Mouse (Mus musculus) neural tube, embryonic 13.5 days (tissue): ENCODE results near the gene Rev1. TPM values are rescaled to one million over a fixed set of nuclear protein-coding genes. Genes with fewer than 3 reads are reported as not detected.
A peak's percentile ranks its signal among the peaks of the same experiment; 100 is the strongest.

Experiments used
- ATAC-seq: fragments of 200-750 bp; cut with Nextera tagmentation; 2 replicates; pipeline ENCODE4 v1.8.0; 2017; ENCODE audit warnings: low read depth, mild to moderate bottlenecking, moderate TSS enrichment, moderate library complexity
- H3K27ac ChIP-seq: fragments of 300-500 bp; sonication (generic); replicated peaks from 2 replicates; pipeline ENCODE4 v1.5.1; 2015; ENCODE audit warnings: moderate library complexity, mild to moderate bottlenecking, inconsistent platforms
- H3K27me3 ChIP-seq: fragments of 300-500 bp; sonication (generic); 2 replicates; pipeline ENCODE4 v1.6.1; 2015; ENCODE audit warnings: mild to moderate bottlenecking, inconsistent platforms
- H3K36me3 ChIP-seq: fragments of 300-500 bp; sonication (generic); 2 replicates; pipeline ENCODE4 v1.6.1; 2015; ENCODE audit warnings: mild to moderate bottlenecking, inconsistent platforms
- H3K4me1 ChIP-seq: fragments of 300-500 bp; sonication (generic); replicated peaks from 2 replicates; pipeline ENCODE4 v1.6.1; 2015; ENCODE audit warnings: inconsistent platforms
- H3K4me2 ChIP-seq: fragments of 300-500 bp; sonication (generic); 2 replicates; pipeline ENCODE4 v1.6.1; 2015; ENCODE audit warnings: inconsistent platforms, mild to moderate bottlenecking, moderate library complexity
- H3K4me3 ChIP-seq: fragments of 300-500 bp; sonication (generic); 2 replicates; pipeline ENCODE4 v1.5.1; 2015; ENCODE audit warnings: mild to moderate bottlenecking, inconsistent platforms
- H3K9ac ChIP-seq: fragments of 300-500 bp; sonication (generic); 2 replicates; pipeline ENCODE4 v1.6.1; 2015; ENCODE audit warnings: moderate library complexity, mild to moderate bottlenecking, inconsistent platforms
- H3K9me3 ChIP-seq: fragments of 300-500 bp; sonication (generic); 2 replicates; pipeline ENCODE4 v1.6.1; 2016; ENCODE audit warnings: inconsistent platforms
- WGBS: fragments of 180-500 bp; shearing (Covaris S2); methylation state at CpG from one replicate; pipeline ENCODE4 v1.1.7; 2015; 5-methylcytosine and 5-hydroxymethylcytosine counted together
- polyA plus RNA-seq: library from polyadenylated mRNA; unstranded; fragments of >200 nt; fragmentation: Nextera tagmentation; extraction: Ambion mirVana; gene quantifications from 2 replicates; pipeline ENCODE4 v1.2.1, GENCODE M21; 2015

Rev1 gene
- polyA plus RNA-seq: 33.7 and 46.4 TPM in 2 replicates

GRCm38 (mm10) chr1:38129501-38130267 is at the start of gene Rev1:
Rev1 (minus strand) TSS chr1:38129801.
- Histone ChIP-seq H3K27me3 (no peaks in the 10 kb centered on the region), H3K9ac (peak within 1 kb of the TSS; percentile 92), H3K9me3 (no peaks in the 10 kb centered on the region), H3K27ac (peak within 1 kb of the TSS; percentile 97), H3K4me1 (peaks cover 34% of the 10 kb centered on the region), H3K36me3 (no peaks in the 10 kb centered on the region), H3K4me3 (peak within 1 kb of the TSS; percentile 88), H3K4me2 (peak within 1 kb of the TSS; percentile 73)
- under 1% methylated on average over 89 of the region's 122 CpGs for WGBS
- peak; percentile 94 for ATAC-seq

- no peaks in the 10 kb centered on the region for H3K27me3 ChIP-seq
- no peak overlapping the region for H3K27ac ChIP-seq
- peaks cover 50% of the 10 kb centered on the region for H3K36me3 ChIP-seq
- WGBS: 91% methylated on average over 8 of the region's 8 CpGs
- H3K9ac ChIP-seq: no peak overlapping the region
- H3K4me1 ChIP-seq: peaks cover 4% of the 10 kb centered on the region; the same call in 1 of the 2 replicates
- H3K9me3 ChIP-seq: no peaks in the 10 kb centered on the region
- H3K4me2 ChIP-seq: no peak overlapping the region
- no peak for ATAC-seq
- H3K4me3 ChIP-seq: no peak overlapping the region
These were observed 49.3 kb upstream of the Rev1 start for GRCm38 (mm10) chr1:38178929-38179328.

- H3K27ac ChIP-seq: no peak overlapping the region
- H3K4me3 ChIP-seq: no peak overlapping the region
- no peaks in the 10 kb centered on the region; the same call in 1 of the 2 replicates for H3K4me1 ChIP-seq
- no peaks in the 10 kb centered on the region for H3K27me3 ChIP-seq
- H3K9me3 ChIP-seq: no peaks in the 10 kb centered on the region
- H3K36me3 ChIP-seq: peaks cover 42% of the 10 kb centered on the region
- no peak overlapping the region for H3K9ac ChIP-seq
- no peak for ATAC-seq
- no peak overlapping the region for H3K4me2 ChIP-seq
- 90% methylated on average over 7 of the region's 7 CpGs for WGBS
These were observed 46.5 kb upstream of the Rev1 start for GRCm38 (mm10) chr1:38176077-38176476.

GRCm38 (mm10) chr1:38171874-38172273 is 42.3 kb upstream of the Rev1 start:
- ATAC-seq: no peak
- Histone ChIP-seq H3K4me1 (no peaks in the 10 kb centered on the region), H3K4me2 (no peak overlapping the region), H3K9ac (no peak overlapping the region), H3K9me3 (no peaks in the 10 kb centered on the region), H3K27ac (no peak overlapping the region), H3K36me3 (peaks cover 8% of the 10 kb centered on the region), H3K27me3 (no peaks in the 10 kb centered on the region), H3K4me3 (no peak overlapping the region)
- 83% methylated on average over 4 of the region's 4 CpGs for WGBS

- 66% methylated on average over 2 of the region's 2 CpGs for WGBS
- H3K4me3 ChIP-seq: no peak overlapping the region
- ATAC-seq: no peak
These were observed 36.1 kb upstream of the Rev1 start for GRCm38 (mm10) chr1:38165696-38166095.

GRCm38 (mm10) chr1:38150086-38150485 is 20.5 kb upstream of the Rev1 start:
- Histone ChIP-seq H3K4me3 (no peak overlapping the region), H3K9ac (no peak overlapping the region), H3K27me3 (no peaks in the 10 kb centered on the region), H3K27ac (no peak overlapping the region), H3K4me2 (no peak overlapping the region), H3K4me1 (no peaks in the 10 kb centered on the region), H3K36me3 (no peaks in the 10 kb centered on the region), H3K9me3 (no peaks in the 10 kb centered on the region)
- WGBS: 94% methylated on average over 5 of the region's 5 CpGs
- no peak for ATAC-seq

More at GRCm38 (mm10) chr1:38165696-38166095, 36.1 kb upstream of the Rev1 start:
- no peak overlapping the region for H3K9ac ChIP-seq
- 0 out of 2 replicates have a peak, but pooled peaks cover 6% of the 10 kb centered on the region for H3K4me1 ChIP-seq
- H3K27me3 ChIP-seq: no peaks in the 10 kb centered on the region
- H3K9me3 ChIP-seq: no peaks in the 10 kb centered on the region
- H3K4me2 ChIP-seq: no peak overlapping the region
- no peaks in the 10 kb centered on the region for H3K36me3 ChIP-seq
- H3K27ac ChIP-seq: no peak overlapping the region

- 90% methylated on average over 4 of the region's 4 CpGs for WGBS
- Histone ChIP-seq H3K27ac (no peak overlapping the region), H3K4me2 (no peak overlapping the region), H3K4me3 (no peak overlapping the region), H3K9ac (no peak overlapping the region), H3K4me1 (no peaks in the 10 kb centered on the region), H3K9me3 (no peaks in the 10 kb centered on the region), H3K27me3 (no peaks in the 10 kb centered on the region), H3K36me3 (no peaks in the 10 kb centered on the region)
- ATAC-seq: no peak
These were observed 16.4 kb upstream of the Rev1 start for GRCm38 (mm10) chr1:38146008-38146407.

- no peak for ATAC-seq
- no peak overlapping the region for H3K27ac ChIP-seq
- no peaks in the 10 kb centered on the region for H3K4me1 ChIP-seq
- H3K9me3 ChIP-seq: no peaks in the 10 kb centered on the region
- H3K36me3 ChIP-seq: no peaks in the 10 kb centered on the region
- H3K9ac ChIP-seq: no peak overlapping the region
- no peak overlapping the region for H3K4me2 ChIP-seq
- H3K27me3 ChIP-seq: no peaks in the 10 kb centered on the region
- 80% methylated on average over 1 of the region's 1 CpGs for WGBS
- no peak overlapping the region for H3K4me3 ChIP-seq
These were observed 11.8 kb upstream of the Rev1 start for GRCm38 (mm10) chr1:38141371-38141770.

GRCm38 (mm10) chr1:38140911-38141310 is 11.3 kb upstream of the Rev1 start:
- Histone ChIP-seq H3K9ac (no peak overlapping the region), H3K27me3 (no peaks in the 10 kb centered on the region), H3K4me3 (no peak overlapping the region), H3K4me1 (no peaks in the 10 kb centered on the region), H3K4me2 (no peak overlapping the region), H3K9me3 (no peaks in the 10 kb centered on the region), H3K27ac (no peak overlapping the region), H3K36me3 (no peaks in the 10 kb centered on the region)
- ATAC-seq: no peak
- WGBS: 90% methylated on average over 2 of the region's 2 CpGs

- H3K4me3 ChIP-seq: no peak overlapping the region
- H3K4me2 ChIP-seq: no peak overlapping the region
- H3K9ac ChIP-seq: no peak overlapping the region
- ATAC-seq: no peak
- H3K27me3 ChIP-seq: no peaks in the 10 kb centered on the region
- no peaks in the 10 kb centered on the region for H3K9me3 ChIP-seq
- 92% methylated on average over 2 of the region's 2 CpGs for WGBS
- H3K27ac ChIP-seq: no peak overlapping the region
- no peaks in the 10 kb centered on the region for H3K4me1 ChIP-seq
- H3K36me3 ChIP-seq: no peaks in the 10 kb centered on the region
These were observed 9.8 kb upstream of the Rev1 start for GRCm38 (mm10) chr1:38139396-38139795.

- 73% methylated on average over 6 of the region's 6 CpGs for WGBS
- H3K4me3 ChIP-seq: no peak overlapping the region
- no peaks in the 10 kb centered on the region for H3K36me3 ChIP-seq
- peaks cover 18% of the 10 kb centered on the region for H3K4me1 ChIP-seq
- no peak overlapping the region for H3K27ac ChIP-seq
- ATAC-seq: no peak
- no peak overlapping the region for H3K4me2 ChIP-seq
- H3K9ac ChIP-seq: no peak overlapping the region
- H3K27me3 ChIP-seq: no peaks in the 10 kb centered on the region
- H3K9me3 ChIP-seq: no peaks in the 10 kb centered on the region
These were observed 3.3 kb upstream of the Rev1 start for GRCm38 (mm10) chr1:38132942-38133341.

GRCm38 (mm10) chr1:38130715-38131483 is 1.3 kb upstream of the Rev1 start:
- Histone ChIP-seq H3K27ac (peak overlapping the region; percentile 97), H3K4me3 (no peak overlapping the region), H3K9me3 (no peaks in the 10 kb centered on the region), H3K4me2 (peak overlapping the region; percentile 73), H3K36me3 (no peaks in the 10 kb centered on the region), H3K27me3 (no peaks in the 10 kb centered on the region), H3K9ac (0 out of 2 replicates have a peak overlapping the region, but pooled peaks have one; percentile 92), H3K4me1 (peaks cover 34% of the 10 kb centered on the region)
- 51% methylated on average over 10 of the region's 10 CpGs for WGBS
- ATAC-seq: no peak
